Mouse (Mus musculus): ENCODE measurements around the gene Golph3. TPM values are rescaled to one million over a fixed set of nuclear protein-coding genes. Genes with fewer than 3 reads are reported as not detected.

The Golph3 gene
- polyA plus RNA-seq, 1 experiment from 2014 or later, result 56.7 TPM

DNA sequence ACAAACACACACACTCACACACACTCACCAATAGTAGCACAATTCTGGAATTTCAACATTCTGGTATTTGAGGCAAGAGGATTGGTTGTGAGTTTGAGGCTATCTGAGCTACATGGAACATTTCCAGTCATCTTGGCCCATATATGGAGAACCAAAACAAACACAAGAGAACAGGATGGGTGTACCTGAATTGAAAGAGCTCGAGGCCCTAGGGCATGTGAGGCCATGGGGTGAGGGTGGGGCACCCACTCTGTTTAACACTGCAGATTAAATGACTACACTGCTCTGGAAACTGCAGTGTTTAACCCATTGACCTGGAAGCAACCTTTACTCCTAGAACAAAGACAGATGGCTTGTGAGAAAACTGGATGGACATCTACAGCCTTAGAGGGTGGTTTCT lies 8.0 kb upstream of the Golph3 start:
- H3K9me3 ChIP-seq (ENCODE audit: control insufficient read depth, low read length), result no peaks in the 10 kb centered on the region

DNA sequence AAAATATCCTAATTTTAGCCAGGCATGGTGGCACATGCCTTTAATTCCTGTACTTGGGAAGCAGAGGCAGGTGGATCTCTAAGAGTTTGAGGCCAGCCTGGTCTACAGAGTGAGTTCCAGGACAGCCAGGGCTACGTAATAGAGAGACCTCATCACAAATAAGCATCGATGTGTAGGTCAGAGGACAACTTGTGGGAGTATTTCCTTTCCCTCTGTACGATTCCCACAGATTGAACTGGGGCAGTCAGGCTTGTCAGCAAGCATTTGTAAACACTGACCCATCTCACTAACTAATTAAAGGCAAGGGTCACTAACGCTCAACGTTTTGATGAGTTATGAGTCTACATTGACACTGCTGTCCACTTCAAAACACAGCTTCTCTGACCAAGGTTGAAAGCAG lies 6.7 kb upstream of the Golph3 start:
- no peaks in the 10 kb centered on the region for H3K36me3 ChIP-seq (ENCODE audit: control insufficient read depth, insufficient read depth)
- 87% methylated on average over 5 of the region's 5 CpGs for WGBS
- no peak overlapping the region for H3K27ac ChIP-seq (ENCODE audit: low read length)
- H3K4me1 ChIP-seq (replicated peaks; ENCODE audit: control insufficient read depth, insufficient read depth, low read length), result no peaks in the 10 kb centered on the region
- no peak overlapping the region for H3K4me2 ChIP-seq (ENCODE audit: low read length)
- H3K9ac ChIP-seq (replicated peaks; ENCODE audit: low read depth, low read length), result no peak overlapping the region
- no peaks in the 10 kb centered on the region for H3K9me3 ChIP-seq (ENCODE audit: control insufficient read depth, low read length)
- H3K4me3 ChIP-seq (replicated peaks; ENCODE audit: low read length), result no peak overlapping the region
- H3K27me3 ChIP-seq (replicated peaks; ENCODE audit: control insufficient read depth, insufficient read depth, low read length), result no peaks in the 10 kb centered on the region
- ATAC-seq, result no peak

More for the DNA sequence above, 8.0 kb upstream of the Golph3 start:
- Histone ChIP-seq H3K9ac (replicated peaks; ENCODE audit: low read depth, low read length) (no peak overlapping the region), H3K4me3 (replicated peaks; ENCODE audit: low read length) (no peak overlapping the region), H3K36me3 (ENCODE audit: control insufficient read depth, insufficient read depth) (no peaks in the 10 kb centered on the region), H3K27ac (ENCODE audit: low read length) (no peak overlapping the region), H3K4me2 (ENCODE audit: low read length) (no peak overlapping the region), H3K4me1 (replicated peaks; ENCODE audit: control insufficient read depth, insufficient read depth, low read length) (no peaks in the 10 kb centered on the region), H3K27me3 (replicated peaks; ENCODE audit: control insufficient read depth, insufficient read depth, low read length) (no peaks in the 10 kb centered on the region)
- ATAC-seq, result no peak
- 48% methylated on average over 1 of the region's 1 CpGs for WGBS

DNA sequence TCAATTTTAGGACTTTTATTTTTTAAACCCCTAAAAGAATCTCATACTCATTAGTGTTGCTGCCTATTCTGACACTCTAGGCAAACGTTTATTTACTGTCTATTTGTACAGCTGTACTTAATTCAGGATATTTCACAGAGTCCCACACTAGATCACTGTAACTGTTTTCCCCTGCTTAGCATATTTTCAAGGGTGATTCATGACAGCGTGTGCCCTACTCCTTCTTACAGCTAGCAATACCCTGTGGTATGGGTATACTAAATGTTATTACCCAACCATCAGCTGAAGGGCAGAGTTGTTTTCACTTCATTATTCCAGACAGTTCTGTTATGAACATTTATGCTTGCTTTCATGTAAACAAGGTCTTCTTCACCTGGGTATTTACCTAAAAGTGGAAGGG lies 5.3 kb upstream of the Golph3 start:
- 78% methylated on average over 2 of the region's 2 CpGs for WGBS
- H3K9ac ChIP-seq (replicated peaks; ENCODE audit: low read depth, low read length), result no peak overlapping the region

DNA sequence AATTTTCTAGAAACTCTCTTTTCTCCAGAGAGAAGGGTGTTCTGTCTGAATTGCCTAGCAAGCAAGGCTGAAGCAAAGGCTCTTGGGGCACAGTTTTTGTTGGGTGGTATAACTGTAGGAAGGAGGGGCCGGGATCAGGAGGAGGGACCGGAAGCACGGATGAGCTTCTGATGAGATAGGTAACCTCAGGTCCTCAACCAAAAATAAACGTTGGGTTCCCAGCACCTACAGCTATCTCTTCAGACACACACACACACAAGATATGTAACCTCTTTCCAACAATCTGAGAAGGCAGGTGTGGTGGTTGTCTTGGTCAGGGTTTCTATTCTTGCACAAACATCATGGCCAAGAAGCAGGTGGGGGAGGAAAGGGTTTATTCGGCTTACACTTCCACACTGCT lies 4.0 kb upstream of the Golph3 start:
- Histone ChIP-seq H3K27me3 (replicated peaks; ENCODE audit: control insufficient read depth, insufficient read depth, low read length) (0 out of 2 replicates have a peak, but pooled peaks cover 3% of the 10 kb centered on the region), H3K9me3 (ENCODE audit: control insufficient read depth, low read length) (no peaks in the 10 kb centered on the region), H3K27ac (ENCODE audit: low read length) (no peak overlapping the region), H3K36me3 (ENCODE audit: control insufficient read depth, insufficient read depth) (no peaks in the 10 kb centered on the region), H3K4me1 (replicated peaks; ENCODE audit: control insufficient read depth, insufficient read depth, low read length) (peaks cover 5% of the 10 kb centered on the region), H3K9ac (replicated peaks; ENCODE audit: low read depth, low read length) (no peak overlapping the region), H3K4me3 (replicated peaks; ENCODE audit: low read length) (no peak overlapping the region), H3K4me2 (ENCODE audit: low read length) (no peak overlapping the region)
- ATAC-seq, result no peak
- WGBS, result 90% methylated on average over 5 of the region's 5 CpGs

More for the DNA sequence above, 5.3 kb upstream of the Golph3 start:
- Histone ChIP-seq H3K36me3 (ENCODE audit: control insufficient read depth, insufficient read depth) (no peaks in the 10 kb centered on the region), H3K4me3 (replicated peaks; ENCODE audit: low read length) (no peak overlapping the region), H3K4me2 (ENCODE audit: low read length) (no peak overlapping the region), H3K4me1 (replicated peaks; ENCODE audit: control insufficient read depth, insufficient read depth, low read length) (peaks cover 5% of the 10 kb centered on the region), H3K27me3 (replicated peaks; ENCODE audit: control insufficient read depth, insufficient read depth, low read length) (0 out of 2 replicates have a peak, but pooled peaks cover 3% of the 10 kb centered on the region), H3K9me3 (ENCODE audit: control insufficient read depth, low read length) (no peaks in the 10 kb centered on the region), H3K27ac (ENCODE audit: low read length) (no peak overlapping the region)
- no peak for ATAC-seq

DNA sequence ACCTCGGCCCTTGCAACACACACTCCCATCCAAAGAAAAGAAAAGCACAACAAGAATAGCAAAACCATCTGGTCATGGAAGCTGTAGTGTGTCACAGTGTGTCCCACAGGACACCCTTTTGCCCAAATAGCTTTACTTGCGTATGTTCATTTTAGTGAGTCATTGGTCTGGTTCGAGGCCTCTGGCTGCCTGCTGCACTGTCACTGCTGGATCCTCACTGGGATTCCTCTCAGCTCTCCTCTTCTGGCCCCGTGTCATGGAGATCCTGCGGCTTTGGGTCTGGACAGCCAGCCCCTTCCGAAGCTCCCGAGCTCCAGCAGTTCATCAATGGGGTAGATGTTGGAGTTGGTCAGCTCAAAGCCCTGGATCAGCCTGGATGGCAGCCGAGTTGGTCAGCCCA lies 2.8 kb upstream of the Golph3 start:
- Histone ChIP-seq H3K9me3 (ENCODE audit: control insufficient read depth, low read length) (no peaks in the 10 kb centered on the region), H3K36me3 (ENCODE audit: control insufficient read depth, insufficient read depth) (no peaks in the 10 kb centered on the region), H3K27ac (ENCODE audit: low read length) (no peak overlapping the region), H3K4me1 (replicated peaks; ENCODE audit: control insufficient read depth, insufficient read depth, low read length) (peaks cover 14% of the 10 kb centered on the region), H3K4me3 (replicated peaks; ENCODE audit: low read length) (no peak overlapping the region), H3K27me3 (replicated peaks; ENCODE audit: control insufficient read depth, insufficient read depth, low read length) (0 out of 2 replicates have a peak, but pooled peaks cover 3% of the 10 kb centered on the region), H3K9ac (replicated peaks; ENCODE audit: low read depth, low read length) (no peak overlapping the region), H3K4me2 (ENCODE audit: low read length) (no peak overlapping the region)
- 82% methylated on average over 8 of the region's 8 CpGs for WGBS
- no peak for ATAC-seq

DNA sequence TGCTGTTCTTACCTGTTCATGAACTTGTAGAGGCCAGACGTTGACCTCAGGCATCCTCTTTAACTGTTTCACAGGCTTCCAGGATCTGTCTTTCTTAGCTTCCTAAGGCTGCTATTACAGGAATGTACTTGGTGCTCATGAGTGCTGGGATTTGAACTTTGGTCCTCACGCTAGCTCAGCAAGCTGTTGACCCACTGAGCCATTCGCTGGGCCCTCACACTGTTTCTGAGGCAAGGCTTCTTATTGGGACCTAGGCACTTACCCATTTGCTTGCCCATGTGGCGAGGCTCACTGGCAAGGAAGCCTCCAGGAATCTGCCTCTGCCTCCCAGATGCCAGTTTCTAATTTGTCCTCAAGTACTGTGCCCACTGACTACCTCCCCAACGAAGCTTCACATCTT lies 1.4 kb upstream of the Golph3 start:
- Histone ChIP-seq H3K9ac (replicated peaks; ENCODE audit: low read depth, low read length) (no peak overlapping the region), H3K27ac (ENCODE audit: low read length) (no peak overlapping the region), H3K4me1 (replicated peaks; ENCODE audit: control insufficient read depth, insufficient read depth, low read length) (peaks cover 24% of the 10 kb centered on the region), H3K4me2 (ENCODE audit: low read length) (no peak overlapping the region), H3K36me3 (ENCODE audit: control insufficient read depth, insufficient read depth) (no peaks in the 10 kb centered on the region), H3K4me3 (replicated peaks; ENCODE audit: low read length) (no peak overlapping the region), H3K9me3 (ENCODE audit: control insufficient read depth, low read length) (no peaks in the 10 kb centered on the region), H3K27me3 (replicated peaks; ENCODE audit: control insufficient read depth, insufficient read depth, low read length) (0 out of 2 replicates have a peak, but pooled peaks cover 3% of the 10 kb centered on the region)
- 51% methylated on average over 5 of the region's 5 CpGs for WGBS
- no peak for ATAC-seq

DNA sequence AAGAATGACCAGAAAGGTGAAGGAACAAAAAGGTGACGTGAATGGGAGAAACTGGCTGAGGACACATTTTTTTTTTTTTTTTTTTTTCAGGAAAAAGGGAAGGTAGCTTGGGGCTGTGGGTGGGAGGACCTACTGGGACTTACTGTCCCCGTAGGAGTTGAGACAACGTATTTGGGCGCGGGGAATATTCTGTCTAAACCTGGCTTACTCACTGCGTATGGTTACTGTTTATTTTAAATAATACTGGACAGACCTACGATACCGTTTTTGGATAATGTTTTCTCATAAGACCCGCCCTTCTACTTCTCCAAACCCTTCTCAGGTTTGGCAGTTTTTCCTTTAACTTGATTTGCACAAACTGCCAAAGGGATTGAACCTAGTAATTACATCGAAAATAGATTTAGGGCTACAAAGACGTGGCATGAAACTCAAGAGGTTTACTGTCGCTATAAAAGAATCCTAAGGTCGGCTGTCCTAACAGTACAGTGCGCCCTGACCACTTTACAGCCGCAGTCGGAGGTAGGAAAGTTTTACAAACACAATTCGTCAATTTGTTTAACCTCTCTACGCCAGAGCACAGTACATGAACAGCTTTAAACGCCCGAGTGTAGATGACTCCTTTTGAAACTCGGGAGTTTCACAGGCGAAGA lies 684 bp upstream of the Golph3 start:
- 5% methylated on average over 22 of the region's 22 CpGs for WGBS
- Histone ChIP-seq H3K27ac (ENCODE audit: low read length) (no peak overlapping the region; the same call in 1 of the 2 replicates), H3K4me1 (replicated peaks; ENCODE audit: control insufficient read depth, insufficient read depth, low read length) (peaks cover 24% of the 10 kb centered on the region)

DNA sequence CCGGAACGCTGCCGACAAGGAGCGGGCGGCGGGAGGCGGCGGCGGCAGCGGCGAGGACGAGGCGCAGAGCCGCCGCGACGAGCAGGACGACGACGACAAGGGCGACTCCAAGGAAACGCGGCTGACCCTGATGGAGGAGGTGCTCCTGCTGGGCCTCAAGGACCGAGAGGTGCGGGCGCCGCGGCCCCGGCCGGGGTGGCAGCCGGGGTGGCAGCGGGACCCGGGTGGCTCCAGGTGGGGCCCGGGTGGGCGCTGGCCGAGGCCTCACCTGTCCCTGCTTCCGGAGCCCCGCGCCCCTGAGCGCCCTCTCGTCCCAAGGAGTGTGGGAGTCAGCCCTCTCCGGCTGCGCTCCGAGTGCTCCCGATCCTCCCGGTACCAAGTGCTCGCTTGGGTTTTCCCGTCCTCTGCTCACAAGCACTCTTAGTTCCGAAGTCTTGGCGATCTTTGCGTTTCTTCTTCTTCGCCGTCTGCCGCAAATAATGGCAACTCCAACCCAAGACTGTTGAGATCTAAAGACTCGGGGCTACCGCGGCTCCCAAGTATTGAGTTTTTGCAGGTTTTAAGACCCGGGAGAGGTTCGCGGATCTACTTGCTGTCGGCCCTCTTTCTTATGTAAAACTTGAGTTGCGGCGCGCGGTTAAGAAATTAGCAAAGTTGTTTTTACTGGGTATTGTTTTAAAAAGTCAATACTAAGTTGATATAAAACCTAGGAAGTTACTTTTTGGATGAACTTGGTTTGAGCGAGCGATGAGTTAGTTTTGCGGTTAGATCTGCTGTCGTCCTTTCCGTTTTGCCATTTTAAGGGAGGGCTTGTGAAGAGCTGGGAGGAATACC lies 755 bp downstream of the Golph3 start, which contains the start of gene 1810049J17Rik:
TSS of gene 1810049J17Rik (minus strand) at position 112 of the 834 bp plus-strand sequence.
- Histone ChIP-seq H3K9ac (replicated peaks; ENCODE audit: low read depth, low read length) (peak within 1 kb of the TSS; percentile 95), H3K4me1 (replicated peaks; ENCODE audit: control insufficient read depth, insufficient read depth, low read length) (peaks cover 24% of the 10 kb centered on the region), H3K9me3 (ENCODE audit: control insufficient read depth, low read length) (no peaks in the 10 kb centered on the region), H3K36me3 (ENCODE audit: control insufficient read depth, insufficient read depth) (no peaks in the 10 kb centered on the region), H3K4me3 (replicated peaks; ENCODE audit: low read length) (peak within 1 kb of the TSS; percentile 94), H3K4me2 (ENCODE audit: low read length) (peak within 1 kb of the TSS; percentile 80), H3K27me3 (replicated peaks; ENCODE audit: control insufficient read depth, insufficient read depth, low read length) (0 out of 2 replicates have a peak, but pooled peaks cover 3% of the 10 kb centered on the region), H3K27ac (ENCODE audit: low read length) (peak within 1 kb of the TSS; percentile 94)
- WGBS, result under 1% methylated on average over 61 of the region's 70 CpGs
- peak; percentile 36 for ATAC-seq

More for the DNA sequence above, 684 bp upstream of the Golph3 start:
- Histone ChIP-seq H3K4me2 (ENCODE audit: low read length) (peak overlapping the region; percentile 80), H3K36me3 (ENCODE audit: control insufficient read depth, insufficient read depth) (no peaks in the 10 kb centered on the region), H3K9ac (replicated peaks; ENCODE audit: low read depth, low read length) (peak overlapping the region; percentile 95), H3K4me3 (replicated peaks; ENCODE audit: low read length) (peak overlapping the region; percentile 94), H3K9me3 (ENCODE audit: control insufficient read depth, low read length) (no peaks in the 10 kb centered on the region), H3K27me3 (replicated peaks; ENCODE audit: control insufficient read depth, insufficient read depth, low read length) (0 out of 2 replicates have a peak, but pooled peaks cover 3% of the 10 kb centered on the region)
- no peak for ATAC-seq

DNA sequence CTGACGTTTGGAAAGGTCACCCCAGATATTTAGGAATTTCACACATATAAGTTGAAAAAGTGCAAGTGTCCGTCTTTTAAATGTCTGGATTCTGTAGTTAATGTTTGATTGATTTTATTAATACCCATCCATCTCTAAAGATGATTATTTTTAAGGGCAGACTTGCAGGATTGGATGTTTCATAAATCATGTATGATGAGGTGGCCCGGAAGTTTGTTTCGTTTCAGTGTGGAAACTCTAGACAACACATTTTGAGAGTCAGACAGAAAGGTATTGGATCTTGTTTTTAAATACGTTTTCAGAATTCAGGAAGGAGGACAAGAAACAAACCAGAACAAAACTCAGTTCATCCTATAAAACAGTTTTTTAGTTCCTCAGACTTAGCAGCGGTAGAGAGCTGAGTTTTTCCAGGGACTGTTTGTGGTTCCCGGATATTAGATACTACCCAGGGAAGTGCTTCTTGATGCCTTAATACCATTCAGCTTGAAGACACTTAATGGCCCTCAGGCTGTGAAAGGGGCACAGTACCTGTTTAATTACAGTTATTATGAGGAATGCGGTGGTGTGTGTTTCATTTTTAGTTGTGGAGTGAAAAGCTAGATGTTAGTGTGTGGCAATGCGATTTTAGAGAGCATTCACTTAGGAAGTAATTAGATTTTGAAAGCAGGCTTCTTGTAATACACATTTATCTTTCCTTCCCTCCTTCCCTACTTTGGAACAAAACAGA lies 1.6 kb downstream of the Golph3 start:
- Histone ChIP-seq H3K4me3 (replicated peaks; ENCODE audit: low read length) (peak overlapping the region; percentile 94), H3K36me3 (ENCODE audit: control insufficient read depth, insufficient read depth) (no peaks in the 10 kb centered on the region), H3K27me3 (replicated peaks; ENCODE audit: control insufficient read depth, insufficient read depth, low read length) (0 out of 2 replicates have a peak, but pooled peaks cover 3% of the 10 kb centered on the region), H3K27ac (ENCODE audit: low read length) (no peak overlapping the region), H3K9me3 (ENCODE audit: control insufficient read depth, low read length) (no peaks in the 10 kb centered on the region), H3K9ac (replicated peaks; ENCODE audit: low read depth, low read length) (no peak overlapping the region; the same call in 1 of the 2 replicates), H3K4me1 (replicated peaks; ENCODE audit: control insufficient read depth, insufficient read depth, low read length) (peaks cover 24% of the 10 kb centered on the region), H3K4me2 (ENCODE audit: low read length) (peak overlapping the region; percentile 80)
- 10% methylated on average over 9 of the region's 9 CpGs for WGBS
- no peak for ATAC-seq

All from forebrain, embryonic 16.5 days (tissue).